Mouse (Mus musculus): Measurements from ENCODE around the gene Nfasc.

DNA sequence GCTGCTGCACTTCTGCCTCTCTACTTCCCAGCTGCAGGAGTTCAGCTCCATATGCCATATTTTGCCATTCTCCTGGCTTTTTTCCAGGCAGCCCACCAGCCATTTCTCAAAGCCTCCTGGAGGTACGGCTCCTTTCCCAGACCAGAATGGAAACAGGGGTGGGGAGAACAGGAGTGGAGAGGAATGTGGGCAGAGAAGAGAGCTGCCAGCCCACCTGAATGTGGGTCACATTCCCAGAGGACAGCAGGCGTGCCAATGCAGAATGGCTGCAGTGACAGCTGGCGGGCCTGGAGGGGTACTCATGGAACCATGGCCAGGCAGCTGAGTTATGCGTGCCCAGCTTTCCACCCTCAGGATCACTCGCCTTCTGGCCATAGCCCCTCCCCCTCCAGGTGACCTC lies 32.2 kb downstream of the Nfasc start:
- TF ChIP-seq CTCF (IDR thresholded peaks at IDR 0.05; ENCODE audit: extremely low read depth, insufficient read depth, insufficient read length, insufficient replicate concordance), result no peak
- no peak for TF ChIP-seq POLR2A (IDR thresholded peaks at IDR 0.05; ENCODE audit: low read depth, low read length)
